Mouse (Mus musculus) testis, postnatal 10 days (tissue): Measurements from ENCODE around the gene Dnajc13.
A peak's percentile ranks its signal among the peaks of the same experiment; 100 is the strongest.

Experiments
- DNase-seq: peaks from one replicate; pipeline ENCODE4 v3.0.0; 2021; ENCODE audit warnings: low spot score

Gene Dnajc13

DNA sequence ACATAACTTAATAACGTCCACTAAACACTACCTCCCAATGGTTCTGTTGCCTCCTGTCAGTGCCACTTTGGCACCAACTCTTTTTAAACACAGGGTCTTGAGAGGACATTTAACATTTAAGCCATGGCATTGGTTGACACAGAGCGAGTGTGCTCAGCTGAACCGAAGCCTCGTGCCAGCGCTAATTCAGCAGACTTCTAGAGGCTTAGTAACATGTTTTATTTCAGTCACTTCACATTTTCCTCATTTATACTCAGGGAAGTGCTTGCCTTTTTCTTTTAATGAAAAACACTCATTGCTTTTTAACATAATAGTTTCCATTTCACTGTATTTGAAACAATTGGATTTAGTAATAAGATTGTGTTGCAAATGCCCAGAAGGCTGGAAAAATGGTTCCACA, 153.6 kb downstream of the Dnajc13 start:
- DNase-seq = no peak

DNA sequence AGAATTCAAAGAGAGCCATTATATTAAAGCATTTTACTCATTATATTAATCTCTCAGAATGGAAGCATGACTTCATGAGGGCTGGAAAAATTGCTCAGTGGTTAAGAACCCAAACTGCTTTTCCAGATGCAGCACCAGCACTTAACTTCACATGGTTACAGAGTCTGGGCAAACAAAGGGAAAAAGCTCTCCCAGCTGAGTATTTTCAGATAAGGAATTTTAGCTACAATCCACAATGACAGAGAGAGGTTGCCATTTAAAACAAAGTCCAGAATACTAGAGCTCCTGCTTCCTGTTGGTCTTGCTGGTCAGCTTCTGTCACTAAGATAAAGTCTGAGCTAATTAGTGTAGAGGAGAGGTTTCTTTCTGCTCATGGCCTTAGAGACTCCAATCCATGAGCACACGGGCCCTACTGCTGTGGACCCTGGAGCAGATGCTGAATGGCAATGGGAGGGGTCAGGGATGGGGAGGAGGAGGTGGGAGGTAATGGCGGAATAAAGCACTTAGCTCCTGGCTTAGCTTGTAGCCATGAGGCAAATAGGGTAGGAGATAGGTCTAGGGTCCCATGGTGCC, 154.1 kb downstream of the Dnajc13 start:
- DNase-seq = no peak

DNA sequence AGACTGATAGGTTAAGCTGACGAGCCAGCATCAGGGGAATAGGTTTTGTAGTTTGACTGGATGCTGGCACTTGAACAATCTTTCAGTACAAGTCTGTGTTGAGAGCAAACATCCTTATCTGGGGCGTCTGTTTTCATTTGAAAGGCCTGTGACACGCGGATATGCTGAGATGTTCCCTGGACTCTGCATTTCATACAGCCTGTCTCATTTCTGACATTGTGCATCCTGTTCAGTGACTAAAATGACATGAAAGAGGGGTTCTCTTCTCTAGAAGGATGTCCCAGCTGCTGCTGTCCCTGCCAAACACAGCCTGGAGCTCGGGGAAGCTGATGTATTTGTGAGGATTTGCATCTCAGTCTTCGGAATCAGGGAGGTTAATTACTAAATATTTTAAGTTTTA, 155.2 kb downstream of the Dnajc13 start:
- DNase-seq = no peak

DNA sequence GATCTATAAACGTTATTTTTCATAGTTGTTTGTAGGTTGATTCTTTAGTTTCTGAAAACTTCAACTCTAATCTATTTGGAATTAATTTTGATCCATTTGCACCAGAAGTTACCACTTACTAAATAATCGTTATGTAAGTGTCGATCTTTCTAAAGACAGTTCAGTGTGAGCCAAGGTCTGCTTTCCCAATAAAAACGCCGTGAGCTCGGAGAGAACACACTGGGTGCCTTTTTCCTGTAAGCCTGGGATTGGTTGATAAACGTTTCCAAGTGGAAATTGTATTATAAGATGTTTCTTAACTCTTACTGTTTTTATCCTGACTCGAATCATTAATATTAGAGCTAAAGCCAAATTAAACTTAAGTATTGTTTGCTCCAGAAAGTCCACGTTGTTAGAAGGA, 155.8 kb downstream of the Dnajc13 start:
- no peak for DNase-seq

DNA sequence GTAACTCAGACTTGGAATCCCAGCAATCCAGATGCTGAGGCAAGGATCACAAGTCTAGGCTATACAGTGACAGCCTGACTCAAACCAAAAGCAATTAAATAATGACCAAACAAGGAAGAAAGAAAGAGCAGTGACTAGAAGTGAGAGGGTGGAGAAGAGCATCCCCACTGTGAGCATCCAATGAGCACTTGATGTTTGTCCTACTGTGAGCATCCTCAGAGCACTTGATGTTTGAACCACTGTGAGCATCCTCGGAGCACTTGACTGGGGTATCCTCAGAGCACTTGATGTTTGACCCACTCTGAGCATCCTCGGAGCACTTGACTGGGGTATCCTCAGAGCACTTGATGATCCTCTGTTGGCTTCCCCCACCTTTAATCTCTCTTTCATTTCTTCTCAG, 157.7 kb downstream of the Dnajc13 start:
- no peak for DNase-seq

DNA sequence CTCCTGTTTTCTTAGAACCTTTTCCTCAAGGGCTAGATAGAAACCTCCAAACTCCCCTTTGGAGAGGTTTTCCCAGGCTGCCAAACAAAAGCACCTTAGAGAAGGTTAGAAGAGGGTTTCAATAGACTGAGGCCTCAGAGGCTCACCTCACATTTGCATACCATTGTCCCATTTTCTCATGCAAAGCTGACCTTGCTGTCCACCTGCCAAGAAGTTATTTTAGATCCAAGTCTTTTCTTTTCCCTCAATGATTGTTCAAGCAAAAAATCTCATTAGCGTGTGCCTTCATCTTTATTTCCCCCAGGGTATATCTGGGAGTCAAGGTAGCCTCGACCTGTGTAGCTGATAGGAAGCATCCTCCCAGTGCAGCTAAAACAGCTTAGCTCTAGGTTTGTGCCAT, 159.8 kb downstream of the Dnajc13 start:
- DNase-seq = no peak

DNA sequence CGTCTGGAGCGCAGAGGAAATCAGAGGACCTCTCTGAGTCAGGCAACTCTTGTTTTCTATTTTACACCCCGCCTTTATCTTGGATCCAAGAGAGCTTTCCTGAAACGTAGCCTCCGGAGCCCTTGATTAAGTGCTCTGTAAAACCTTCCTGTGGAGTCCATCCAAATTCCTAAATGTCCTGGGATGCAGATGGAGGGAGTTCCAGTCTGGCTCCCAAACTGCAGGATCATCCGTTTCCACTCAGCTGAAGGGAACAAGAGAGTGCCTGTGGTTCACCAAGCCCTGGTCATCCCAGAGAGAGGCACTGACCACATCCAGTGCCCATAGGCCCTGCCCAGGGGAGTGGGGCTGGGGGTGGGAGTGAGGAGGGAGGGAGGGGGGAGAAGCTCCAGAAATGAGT, 160.4 kb downstream of the Dnajc13 start:
- DNase-seq = no peak

DNA sequence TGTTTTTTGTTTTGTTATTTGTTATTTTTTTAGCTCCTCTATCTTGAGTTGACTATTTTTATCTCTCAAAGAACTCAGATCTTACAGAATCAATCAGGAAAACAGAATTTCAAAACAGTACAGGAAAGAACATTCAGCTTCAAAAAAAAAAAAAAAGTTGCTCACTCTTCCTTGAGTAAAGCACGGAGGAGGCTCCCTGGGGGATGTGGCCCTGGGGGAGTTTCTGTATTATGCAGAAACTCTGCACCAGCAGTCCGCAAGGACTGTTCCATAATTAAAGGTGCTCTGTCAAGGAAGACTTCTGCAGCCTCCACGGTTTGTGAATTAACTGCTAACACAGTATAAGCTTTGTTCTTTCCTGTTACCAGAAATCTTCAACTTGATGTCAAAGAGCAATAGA, 161.3 kb downstream of the Dnajc13 start:
- peak; percentile 56 for DNase-seq
